Mouse (Mus musculus) cerebral cortex, adult 2 months (tissue): ENCODE results near the gene Ntm.

Source experiments
- WGBS: fragments of 180-500 bp; shearing (Covaris S2); methylation state at CpG from one replicate; pipeline ENCODE4 v1.1.7; 2018; 5-methylcytosine and 5-hydroxymethylcytosine counted together

The Ntm gene

GRCm38 (mm10) chr9:29759940-29760339 lies 203.0 kb downstream of the Ntm start:
- 35% methylated on average over 3 of the region's 3 CpGs for WGBS

- 55% methylated on average over 2 of the region's 2 CpGs for WGBS
Observed at GRCm38 (mm10) chr9:29759060-29759459, 203.9 kb downstream of the Ntm start.

GRCm38 (mm10) chr9:29751396-29751795 lies 211.5 kb downstream of the Ntm start:
- 46% methylated on average over 1 of the region's 1 CpGs for WGBS

- under 1% methylated on average over 15 of the region's 15 CpGs for WGBS
Observed at GRCm38 (mm10) chr9:29750371-29751014, 212.4 kb downstream of the Ntm start.

GRCm38 (mm10) chr9:29748070-29748469 lies 214.9 kb downstream of the Ntm start:
- WGBS, result 87% methylated on average over 4 of the region's 4 CpGs

GRCm38 (mm10) chr9:29738835-29739526 lies 224.0 kb downstream of the Ntm start:
- WGBS, result 72% methylated on average over 9 of the region's 9 CpGs

- WGBS, result 75% methylated on average over 3 of the region's 3 CpGs
Observed at GRCm38 (mm10) chr9:29736031-29736430, 226.9 kb downstream of the Ntm start.

GRCm38 (mm10) chr9:29732895-29733294 lies 230.0 kb downstream of the Ntm start:
- WGBS, result 56% methylated on average over 3 of the region's 3 CpGs

- WGBS, result 57% methylated on average over 3 of the region's 3 CpGs
Observed at GRCm38 (mm10) chr9:29731672-29732071, 231.3 kb downstream of the Ntm start.

GRCm38 (mm10) chr9:29727540-29728432 lies 235.2 kb downstream of the Ntm start:
- WGBS, result 51% methylated on average over 19 of the region's 19 CpGs

- WGBS, result 61% methylated on average over 1 of the region's 1 CpGs
Observed at GRCm38 (mm10) chr9:29721461-29721860, 241.5 kb downstream of the Ntm start.

- WGBS, result 17% methylated on average over 2 of the region's 2 CpGs
Observed at GRCm38 (mm10) chr9:29716795-29717194, 246.1 kb downstream of the Ntm start.

- WGBS, result 79% methylated on average over 4 of the region's 4 CpGs
Observed at GRCm38 (mm10) chr9:29698276-29698675, 264.7 kb downstream of the Ntm start.

GRCm38 (mm10) chr9:29694151-29694550 lies 268.8 kb downstream of the Ntm start:
- 76% methylated on average over 2 of the region's 2 CpGs for WGBS

- 73% methylated on average over 5 of the region's 5 CpGs for WGBS
Observed at GRCm38 (mm10) chr9:29691186-29691855, 271.6 kb downstream of the Ntm start.

GRCm38 (mm10) chr9:29682224-29682623 lies 280.7 kb downstream of the Ntm start:
- 78% methylated on average over 6 of the region's 6 CpGs for WGBS

- WGBS, result 31% methylated on average over 5 of the region's 5 CpGs
Observed at GRCm38 (mm10) chr9:29680677-29681076, 282.3 kb downstream of the Ntm start.

GRCm38 (mm10) chr9:29673911-29674310 lies 289.0 kb downstream of the Ntm start:
- WGBS, result 54% methylated on average over 8 of the region's 8 CpGs

GRCm38 (mm10) chr9:29671861-29672260 lies 291.1 kb downstream of the Ntm start:
- WGBS, result 69% methylated on average over 6 of the region's 6 CpGs

GRCm38 (mm10) chr9:29663286-29663685 lies 299.7 kb downstream of the Ntm start:
- WGBS, result 78% methylated on average over 7 of the region's 7 CpGs

GRCm38 (mm10) chr9:29661468-29662145 lies 301.3 kb downstream of the Ntm start:
- 3% methylated on average over 3 of the region's 3 CpGs for WGBS
